Mouse (Mus musculus): Measurements from ENCODE around the gene Gtsf2. TPM values are rescaled to one million over a fixed set of nuclear protein-coding genes. Genes with fewer than 3 reads are reported as not detected.
"Not testable (repeated sequence)": the region's sequence is repeated elsewhere in the genome, so short reads cannot be mapped to it uniquely, and the experiment has no call there.

Gene Gtsf2
- total RNA-seq, 1 experiment from 2014 or later, result not detected

- not testable (repeated sequence) for ATAC-seq (ENCODE audit: extremely low read depth, insufficient number of reproducible peaks, low FRiP score, poor library complexity, severe bottlenecking)
These were observed 42.7 kb downstream of the Gtsf2 start for GRCm38 (mm10) chr15:103405586-103405985.

- ATAC-seq (ENCODE audit: extremely low read depth, insufficient number of reproducible peaks, low FRiP score, poor library complexity, severe bottlenecking), result no peak
These were observed 46.9 kb downstream of the Gtsf2 start for GRCm38 (mm10) chr15:103401361-103401760.

- ATAC-seq (ENCODE audit: extremely low read depth, insufficient number of reproducible peaks, low FRiP score, poor library complexity, severe bottlenecking), result no peak
These were observed 54.7 kb downstream of the Gtsf2 start for GRCm38 (mm10) chr15:103393577-103393976.

Other genes with a start within 250 kb of the Gtsf2 start
- gene Cbx5, start 208.7 kb downstream of the Gtsf2 start, total RNA-seq (2017), result 22.6 and 25.5 TPM in 2 replicates
- gene Hnrnpa1, start 208.0 kb downstream of the Gtsf2 start, total RNA-seq (2017), result 345 and 352 TPM in 2 replicates
- 195 and 199 TPM in 2 replicates for gene Nfe2, start 190.1 kb downstream of the Gtsf2 start, total RNA-seq (2017)
- gene Copz1, start 175.8 kb downstream of the Gtsf2 start, total RNA-seq (2017), result 47.4 and 48.1 TPM in 2 replicates
- 0.49 TPM in 1 of 2 replicates, not detected in the other for gene Gpr84, start 137.9 kb downstream of the Gtsf2 start, total RNA-seq (2017)
- gene Zfp385a, start 108.4 kb downstream of the Gtsf2 start, total RNA-seq (2017), result 1.9 and 3.1 TPM in 2 replicates
- gene Itga5, start 81.7 kb downstream of the Gtsf2 start, total RNA-seq (2017), result 11.8 and 15.2 TPM in 2 replicates
- gene Gtsf1, start 18.0 kb downstream of the Gtsf2 start, total RNA-seq (2017), result 1.1 TPM in 1 of 2 replicates, not detected in the other
- 360 and 385 TPM in 2 replicates for gene Nckap1l, start 5.3 kb upstream of the Gtsf2 start, total RNA-seq (2017)
- 68.0 and 76.0 TPM in 2 replicates for gene Pde1b, start 54.6 kb upstream of the Gtsf2 start, total RNA-seq (2017)
- not detected in 2 replicates for gene Ppp1r1a, start 89.5 kb upstream of the Gtsf2 start, total RNA-seq (2017)
- gene Glycam1, start 116.6 kb upstream of the Gtsf2 start, total RNA-seq (2017), result not detected in 2 replicates

All from neutrophil, adult 5-6 weeks (primary cell).